16 mouse cellular contexts compared by ENCODE assay signal in genomic region chr5:105467271-105467670, GRCm38 (mm10). TPM values are rescaled to one million over a fixed set of nuclear protein-coding genes. Genes with fewer than 3 reads are reported as not detected.
DNase-seq lines count a peak whose midpoint lies in the region; ATAC-seq and TF ChIP-seq lines count a peak whose summit lies in the region.
"Had no signal": no experiment of that assay in that cellular context is flagged by ENCODE, and none has a peak within 500 bp of the region (broad histone marks: within the 10 kb centered on the region; RNA-seq: fewer than 3 reads in every experiment).

No protein-coding gene starts in this region.

- ATAC-seq in midbrain, embryonic 11.5 days (ENCODE audit: low FRiP score) = no peak
- ATAC-seq in midbrain, embryonic 14.5 days (ENCODE audit: low FRiP score, low TSS enrichment) = no peak

- H3K27me3 ChIP-seq in midbrain, embryonic 11.5 days (ENCODE audit: control insufficient read depth, insufficient read depth, low read length) = no peaks in the 10 kb centered on the region
- no peaks in the 10 kb centered on the region for H3K27me3 ChIP-seq in midbrain, embryonic 14.5 days (ENCODE audit: control insufficient read depth, insufficient read depth, low read length)
- H3K27me3 ChIP-seq: hindbrain, embryonic 15.5 days; limb, embryonic 13.5 days had no signal

- H3K9me3 ChIP-seq in midbrain, embryonic 11.5 days (ENCODE audit: control insufficient read depth, low read length) = no peaks in the 10 kb centered on the region
- H3K9me3 ChIP-seq in midbrain, embryonic 14.5 days (ENCODE audit: control insufficient read depth, low read length) = no peaks in the 10 kb centered on the region
- H3K9me3 ChIP-seq: hindbrain, embryonic 15.5 days; limb, embryonic 13.5 days had no signal

- peak overlapping the region; percentile 42 for H3K4me3 ChIP-seq in gastrocnemius, adult 2 months
- H3K4me3 ChIP-seq in midbrain, embryonic 11.5 days (ENCODE audit: low read depth, low read length) = no peak overlapping the region
- no peak overlapping the region for H3K4me3 ChIP-seq in midbrain, embryonic 14.5 days (replicated peaks; ENCODE audit: low read depth, low read length)
- no peak overlapping the region for H3K4me3 ChIP-seq in left cerebral cortex, adult 2 months
- H3K4me3 ChIP-seq: hindbrain, embryonic 15.5 days; limb, embryonic 13.5 days had no signal

- no peaks in the 10 kb centered on the region for H3K4me1 ChIP-seq in midbrain, embryonic 11.5 days (ENCODE audit: control insufficient read depth, insufficient read depth, low read length)
- 0 out of 2 replicates have a peak, but pooled peaks cover 5% of the 10 kb centered on the region for H3K4me1 ChIP-seq in midbrain, embryonic 14.5 days (ENCODE audit: control insufficient read depth, insufficient read depth, low read length)
- H3K4me1 ChIP-seq: hindbrain, embryonic 15.5 days; limb, embryonic 13.5 days had no signal

- 67% methylated on average over 10 of the region's 10 CpGs for WGBS in midbrain, embryonic 11.5 days
- WGBS in midbrain, embryonic 14.5 days = 54% methylated on average over 10 of the region's 10 CpGs

- intact Hi-C loops in gastrocnemius, adult 2 months (cut with DNase I) = no loop called here
- intact Hi-C loops in gastrocnemius, postnatal 14 days (cut with DNase I; ENCODE audit: low total_unique reads) = no loop called here
- intact Hi-C loops in left cerebral cortex, adult 2 months (cut with DNase I) = loop anchor here (2.0 to 5.0 kb wide), 3 partner anchors 28 to 52 kb away; partner anchors contain the start of genes Lrrc8b and Lrrc8c

- no peak overlapping the region for H3K9ac ChIP-seq in midbrain, embryonic 11.5 days (ENCODE audit: low read length)
- no peak overlapping the region for H3K9ac ChIP-seq in midbrain, embryonic 14.5 days (replicated peaks; ENCODE audit: low read length)
- H3K9ac ChIP-seq: hindbrain, embryonic 15.5 days; limb, embryonic 13.5 days had no signal

- H3K36me3 ChIP-seq in midbrain, embryonic 11.5 days (ENCODE audit: control insufficient read depth, insufficient read depth, low read length) = 0 out of 2 replicates have a peak, but pooled peaks cover 2% of the 10 kb centered on the region
- no peaks in the 10 kb centered on the region for H3K36me3 ChIP-seq in midbrain, embryonic 14.5 days (ENCODE audit: control insufficient read depth, insufficient read depth, low read length)
- H3K36me3 ChIP-seq: hindbrain, embryonic 15.5 days; limb, embryonic 13.5 days had no signal

- H3K27ac ChIP-seq in gastrocnemius, adult 2 months = peak overlapping the region; percentile 75
- peak overlapping the region; percentile 25; the same call in 1 of the 2 replicates for H3K27ac ChIP-seq in midbrain, embryonic 11.5 days (ENCODE audit: low read depth, low read length)
- no peak overlapping the region for H3K27ac ChIP-seq in midbrain, embryonic 14.5 days (replicated peaks; ENCODE audit: low read depth, low read length)
- H3K27ac ChIP-seq in left cerebral cortex, adult 2 months = peak overlapping the region; percentile 91
- H3K27ac ChIP-seq: hindbrain, embryonic 15.5 days; limb, embryonic 13.5 days; macrophage had no signal

- no peak for TF ChIP-seq CTCF in gastrocnemius, adult 2 months (IDR thresholded peaks at IDR 0.05)
- TF ChIP-seq CTCF in left cerebral cortex, adult 2 months (IDR thresholded peaks at IDR 0.05) = no peak

- H3K4me2 ChIP-seq in midbrain, embryonic 11.5 days = no peak overlapping the region
- H3K4me2 ChIP-seq in midbrain, embryonic 14.5 days (ENCODE audit: low read length) = no peak overlapping the region
- H3K4me2 ChIP-seq: hindbrain, embryonic 15.5 days; limb, embryonic 13.5 days had no signal

- no peak for DNase-seq in gastrocnemius, adult 2 months
- no peak for DNase-seq in gastrocnemius, postnatal 14 days
- no peak for DNase-seq in midbrain, embryonic 11.5 days (ENCODE audit: low spot score, missing footprints)
- no peak for DNase-seq in midbrain, embryonic 14.5 days
- DNase-seq in left cerebral cortex, adult 2 months (ENCODE audit: extremely low spot score in 1 of 2, low spot score in 2 of 2) = peak in 1 of 2 experiments; percentile 55
- peak; percentile 53 to 82 for DNase-seq in right cerebral cortex, postnatal 36 days (ENCODE audit: low spot score in 2 of 2)
- no peak for DNase-seq in cerebellum, postnatal 36 days
- DNase-seq in spleen, adult 18-20 months = no peak
- DNase-seq: adrenal gland, adult 8-10 months; cerebellum, adult 9-11 months; gastrocnemius, postnatal 36 days; kidney, adult 2 months; lung, adult 2 months had no signal

RNA-seq across cellular contexts. Expression of gene Lrrc8b, which starts 51.7 kb away (rescaled TPM):
- total RNA-seq in gastrocnemius, adult 2 months (2021) = 1 to 10 TPM; 1.4 to 2.1 TPM
- 1 to 10 TPM; 5.0 to 5.7 TPM for total RNA-seq in gastrocnemius, postnatal 14 days (2021)
- 13.3 and 13.8 TPM in 2 replicates for polyA plus RNA-seq in midbrain, embryonic 11.5 days (2014; fragmentation: Nextera tagmentation; extraction: Ambion mirVana)
- 23.9 and 28.5 TPM in 2 replicates for polyA plus RNA-seq in midbrain, embryonic 14.5 days (2014; fragmentation: Nextera tagmentation; extraction: Ambion mirVana)
- 10 to 100 TPM; 90.1 to 90.6 TPM for total RNA-seq in left cerebral cortex, adult 2 months (2021)

RNA-seq across cellular contexts. Expression of gene Lrrc8c, which starts 51.9 kb away (rescaled TPM):
- total RNA-seq in gastrocnemius, adult 2 months (2021) = 10 to 100 TPM in 1 of 2 experiments, 1 to 10 TPM in 1; 8.1 to 17.0 TPM
- 10 to 100 TPM; 15.1 to 17.9 TPM for total RNA-seq in gastrocnemius, postnatal 14 days (2021)
- 12.4 and 12.8 TPM in 2 replicates for polyA plus RNA-seq in midbrain, embryonic 11.5 days (2014; fragmentation: Nextera tagmentation; extraction: Ambion mirVana)
- 13.0 and 16.7 TPM in 2 replicates for polyA plus RNA-seq in midbrain, embryonic 14.5 days (2014; fragmentation: Nextera tagmentation; extraction: Ambion mirVana)
- total RNA-seq in left cerebral cortex, adult 2 months (2021) = 10 to 100 TPM; 32.7 to 37.5 TPM

Comparison
In these comparisons a context has a peak if more than half of its experiments do, and no peak if none do; other contexts are left out.
1. DNase-seq: peak in right cerebral cortex, postnatal 36 days (2 of 2); none in gastrocnemius, adult 2 months (single experiment), gastrocnemius, postnatal 14 days (single experiment), midbrain, embryonic 11.5 days (single experiment), midbrain, embryonic 14.5 days (single experiment), cerebellum, postnatal 36 days (0 of 2) and spleen, adult 18-20 months (0 of 2).
2. RNA of gene Lrrc8b, which starts 51.7 kb away (total RNA-seq): 90.1 to 90.6 TPM in left cerebral cortex, adult 2 months; 5.0 to 5.7 TPM in gastrocnemius, postnatal 14 days and 1.4 to 2.1 TPM in gastrocnemius, adult 2 months; every median in the first group is over 10 times any median in the second.